14 mouse cellular contexts compared by ENCODE assay signal in genomic region chr2:166429494-166429893, GRCm38 (mm10).
A peak's percentile ranks its signal among the peaks of the same experiment; 100 is the strongest.
DNase-seq lines count a peak whose midpoint lies in the region; ATAC-seq and TF ChIP-seq lines count a peak whose summit lies in the region.
"Had no signal": no experiment of that assay in that cellular context is flagged by ENCODE, and none has a peak within 500 bp of the region (broad histone marks: within the 10 kb centered on the region; RNA-seq: fewer than 3 reads in every experiment).

No protein-coding gene starts in this region.

- no peak for TF ChIP-seq POLR2A in heart, adult 2 months (IDR thresholded peaks at IDR 0.05; ENCODE audit: insufficient read depth, low read depth, low read length)
- TF ChIP-seq POLR2A in bone marrow macrophage, adult 2 months (IDR thresholded peaks at IDR 0.05; ENCODE audit: borderline replicate concordance, low read depth, low read length), result no peak

- H3K4me1 ChIP-seq in heart, embryonic 15.5 days (replicated peaks), result peaks cover 69% of the 10 kb centered on the region
- H3K4me1 ChIP-seq in heart, adult 2 months (ENCODE audit: control insufficient read depth, insufficient read depth, low read length), result peaks cover 25% of the 10 kb centered on the region
- peaks cover 37% of the 10 kb centered on the region for H3K4me1 ChIP-seq in bone marrow macrophage, adult 2 months (ENCODE audit: control insufficient read depth, insufficient read depth, low read length)

- H3K79me2 ChIP-seq in heart, adult 2 months (replicated peaks; ENCODE audit: control insufficient read depth, insufficient read depth, low read length), result no peaks in the 10 kb centered on the region

- TF ChIP-seq CTCF in heart, adult 2 months (IDR thresholded peaks at IDR 0.05), result no peak
- TF ChIP-seq CTCF in bone marrow macrophage, adult 2 months (IDR thresholded peaks at IDR 0.05; ENCODE audit: low read depth, low read length), result no peak

- no peak for ATAC-seq in heart, embryonic 15.5 days (replicated peaks; ENCODE audit: insufficient number of reproducible peaks, insufficient read depth, low FRiP score, low read depth)
- ATAC-seq in granulocyte monocyte progenitor cell, adult 5-6 weeks (replicated peaks; ENCODE audit: poor library complexity, severe bottlenecking), result 0 out of 2 replicates have a peak, but pooled peaks have one; percentile 33
- ATAC-seq: CD4-positive, CD25-positive, alpha-beta regulatory T cell, adult 4 months had no signal

- H3K27ac ChIP-seq in heart, embryonic 15.5 days, result peak overlapping the region; percentile 71
- H3K27ac ChIP-seq in heart, adult 2 months, result no peak overlapping the region
- peak overlapping the region; percentile 92 for H3K27ac ChIP-seq in bone marrow macrophage, adult 2 months (ENCODE audit: insufficient read depth, low read depth, low read length)
- H3K27ac ChIP-seq: lung, embryonic 15.5 days had no signal

- H3K9ac ChIP-seq in heart, embryonic 15.5 days, result no peak overlapping the region
- no peak overlapping the region for H3K9ac ChIP-seq in heart, adult 2 months (ENCODE audit: low read depth, low read length)
- H3K9ac ChIP-seq: lung, embryonic 15.5 days had no signal

- no peak for TF ChIP-seq EP300 in heart, adult 2 months (IDR thresholded peaks at IDR 0.05; ENCODE audit: insufficient read depth, low read depth, low read length)

- no peaks in the 10 kb centered on the region for H3K27me3 ChIP-seq in heart, embryonic 15.5 days
- no peaks in the 10 kb centered on the region for H3K27me3 ChIP-seq in heart, adult 2 months (ENCODE audit: control insufficient read depth, insufficient read depth, low read length)

- H3K9me3 ChIP-seq in heart, embryonic 15.5 days (replicated peaks), result no peaks in the 10 kb centered on the region
- H3K9me3 ChIP-seq: lung, embryonic 15.5 days had no signal

- 59% methylated on average over 12 of the region's 12 CpGs for WGBS in heart, embryonic 15.5 days
- WGBS in heart, adult 2 months, result 73% methylated on average over 12 of the region's 12 CpGs

- intact Hi-C loops in heart, adult 2 months (cut with DNase I), result no loop called here

- no peak overlapping the region for H3K4me2 ChIP-seq in heart, embryonic 15.5 days
- H3K4me2 ChIP-seq: lung, embryonic 15.5 days had no signal

- no peak overlapping the region for H3K4me3 ChIP-seq in heart, embryonic 15.5 days
- H3K4me3 ChIP-seq in heart, adult 2 months, result no peak overlapping the region
- H3K4me3 ChIP-seq in bone marrow macrophage, adult 2 months (ENCODE audit: insufficient read depth, low read length), result no peak overlapping the region
- H3K4me3 ChIP-seq: lung, embryonic 15.5 days had no signal

- no peak for DNase-seq in heart, adult 2 months
- peak; percentile 44 for DNase-seq in 3T3-L1 (ENCODE audit: low read depth, low spot score)
- DNase-seq in adrenal gland, postnatal 25 days, result no peak
- no peak for DNase-seq in left cerebral cortex, adult 8-10 months (ENCODE audit: low spot score in 2 of 2)
- DNase-seq: cerebellum, adult 11 months; cerebellum, postnatal 36 days; midbrain, embryonic 14.5 days; thymus, adult 2 months had no signal

- no peaks in the 10 kb centered on the region for H3K36me3 ChIP-seq in heart, embryonic 15.5 days
- no peaks in the 10 kb centered on the region; the same call in 1 of the 2 replicates for H3K36me3 ChIP-seq in heart, adult 2 months (ENCODE audit: control insufficient read depth, insufficient read depth, low read length)
- H3K36me3 ChIP-seq: G1E; lung, embryonic 15.5 days had no signal
